Mouse (Mus musculus) forebrain, embryonic 10.5 days (tissue): ENCODE measurements around the gene H2-D1. TPM values are rescaled to one million over a fixed set of nuclear protein-coding genes. Genes with fewer than 3 reads are reported as not detected.
"Not testable (repeated sequence)": the region's sequence is repeated elsewhere in the genome, so short reads cannot be mapped to it uniquely, and the experiment has no call there.

Source experiments
- DNase-seq: peaks from one replicate; pipeline ENCODE4 v3.0.0-alpha.2; 2017; ENCODE audit warnings: low spot score; ENCODE audit errors: extremely low spot score
- H3K27ac ChIP-seq: fragments of 300-500 bp; sonication (generic); 2 replicates; pipeline ENCODE4 v1.5.1; 2016; ENCODE audit warnings: mild to moderate bottlenecking
- H3K27me3 ChIP-seq: fragments of 300-500 bp; sonication (generic); 2 replicates; pipeline ENCODE4 v1.6.1; 2016; ENCODE audit warnings: mild to moderate bottlenecking; ENCODE audit not compliant: poor library complexity, severe bottlenecking
- H3K36me3 ChIP-seq: fragments of 300-500 bp; sonication (generic); replicated peaks from 2 replicates; pipeline ENCODE4 v1.6.1; 2016; ENCODE audit warnings: mild to moderate bottlenecking, moderate library complexity
- H3K4me1 ChIP-seq: fragments of 300-500 bp; sonication (generic); 2 replicates; pipeline ENCODE4 v1.6.1; 2016
- H3K4me3 ChIP-seq: fragments of 300-500 bp; sonication (generic); 2 replicates; pipeline ENCODE4 v1.5.1; 2016; ENCODE audit warnings: mild to moderate bottlenecking, moderate library complexity
- H3K9me3 ChIP-seq: fragments of 300-500 bp; sonication (generic); 2 replicates; pipeline ENCODE4 v1.6.1; 2016; ENCODE audit warnings: mild to moderate bottlenecking, moderate library complexity
- WGBS: fragments of 180-500 bp; shearing (Covaris S2); methylation state at CpG from one replicate; pipeline ENCODE4 v1.1.7; 2016; 5-methylcytosine and 5-hydroxymethylcytosine counted together
- polyA plus RNA-seq: library from polyadenylated mRNA; unstranded; fragments of >200 nt; fragmentation: Nextera tagmentation; extraction: Ambion mirVana; gene quantifications from 2 replicates; pipeline ENCODE4 v1.2.1, GENCODE M21; 2016

H2-D1 gene
- polyA plus RNA-seq, 1 experiment from 2014 or later, result 58.6 TPM

DNA sequence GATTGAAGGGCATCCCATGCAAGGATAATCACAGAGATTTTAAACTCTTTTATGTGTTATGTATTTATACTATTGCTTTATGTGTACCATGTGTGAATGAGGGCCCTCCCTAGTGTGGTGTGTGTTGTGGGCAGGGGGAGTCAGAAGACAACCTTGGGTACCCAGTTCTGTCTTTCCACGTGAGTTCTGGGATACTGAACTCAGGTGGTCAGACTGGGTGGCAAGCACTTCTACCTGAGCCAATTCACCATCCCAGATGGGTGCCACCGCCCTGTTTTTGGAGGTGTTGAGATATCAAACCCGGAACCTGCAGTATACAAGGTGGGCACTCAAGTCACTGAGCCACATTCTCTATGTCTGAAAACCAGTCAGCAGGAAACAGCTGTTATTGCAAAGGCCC, 9.7 kb downstream of the H2-D1 start:
- Histone ChIP-seq H3K27me3 (peaks cover 21% of the 10 kb centered on the region), H3K36me3 (no peaks in the 10 kb centered on the region), H3K9me3 (no peaks in the 10 kb centered on the region), H3K27ac (no peak overlapping the region), H3K4me3 (no peak overlapping the region), H3K4me1 (no peaks in the 10 kb centered on the region)
- DNase-seq, result no peak
- 70% methylated on average over 3 of the region's 3 CpGs for WGBS

DNA sequence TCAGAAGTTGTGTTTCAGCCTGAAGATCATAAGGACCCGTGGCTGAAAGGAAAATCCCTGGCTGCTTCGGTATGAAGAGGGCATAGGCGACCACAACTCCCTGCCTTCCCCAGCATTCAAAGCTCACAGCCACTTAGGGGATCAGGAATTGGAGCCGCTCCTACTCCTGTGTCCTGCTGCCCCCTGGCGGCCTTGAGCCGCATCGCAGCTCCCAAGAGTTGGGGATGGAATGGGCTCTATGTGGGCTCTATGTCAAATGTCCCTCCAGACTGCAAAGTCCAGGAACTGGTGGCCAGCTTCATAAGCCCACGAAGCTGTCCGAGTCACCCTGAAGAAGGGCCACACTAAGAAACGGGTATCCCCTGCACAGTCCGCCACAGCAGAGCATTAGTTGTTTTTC, 12.2 kb downstream of the H2-D1 start:
- DNase-seq, result peak; percentile 82
- Histone ChIP-seq H3K36me3 (no peaks in the 10 kb centered on the region), H3K9me3 (no peaks in the 10 kb centered on the region), H3K4me3 (no peak overlapping the region), H3K4me1 (no peaks in the 10 kb centered on the region), H3K27me3 (peaks cover 21% of the 10 kb centered on the region), H3K27ac (no peak overlapping the region)
- 8% methylated on average over 11 of the region's 11 CpGs for WGBS

DNA sequence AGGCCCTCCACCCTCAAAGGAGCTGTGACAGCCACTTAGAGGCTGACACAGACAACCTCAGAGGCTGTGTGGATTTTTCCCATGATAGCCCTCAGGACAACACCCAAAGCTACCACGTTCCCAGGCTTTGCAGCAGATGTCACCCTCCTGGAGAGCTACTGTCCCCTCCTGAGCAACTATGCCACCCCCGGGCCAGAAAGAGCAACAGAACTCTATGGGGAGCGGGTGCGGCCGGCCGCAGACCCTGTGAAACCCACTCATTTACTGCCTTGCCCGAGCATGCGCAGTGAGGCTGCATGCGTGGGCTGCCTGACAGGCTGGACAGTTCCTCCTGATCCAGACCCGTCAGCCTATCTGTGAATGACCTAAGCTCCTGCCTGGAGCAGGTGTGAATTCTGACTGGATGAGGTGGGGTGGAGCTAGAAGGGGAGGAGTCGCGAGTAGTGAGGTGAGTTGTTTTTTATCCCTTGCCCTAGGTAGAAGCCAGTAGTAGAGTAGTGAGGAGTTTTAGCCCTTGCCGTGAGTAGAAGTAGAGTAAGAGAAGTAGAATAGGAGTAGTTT, 13.9 kb downstream of the H2-D1 start:
- DNase-seq, result no peak
- Histone ChIP-seq H3K4me3 (no peak overlapping the region), H3K9me3 (no peaks in the 10 kb centered on the region), H3K27ac (no peak overlapping the region), H3K36me3 (no peaks in the 10 kb centered on the region), H3K4me1 (no peaks in the 10 kb centered on the region), H3K27me3 (peaks cover 21% of the 10 kb centered on the region)
- 28% methylated on average over 13 of the region's 13 CpGs for WGBS

DNA sequence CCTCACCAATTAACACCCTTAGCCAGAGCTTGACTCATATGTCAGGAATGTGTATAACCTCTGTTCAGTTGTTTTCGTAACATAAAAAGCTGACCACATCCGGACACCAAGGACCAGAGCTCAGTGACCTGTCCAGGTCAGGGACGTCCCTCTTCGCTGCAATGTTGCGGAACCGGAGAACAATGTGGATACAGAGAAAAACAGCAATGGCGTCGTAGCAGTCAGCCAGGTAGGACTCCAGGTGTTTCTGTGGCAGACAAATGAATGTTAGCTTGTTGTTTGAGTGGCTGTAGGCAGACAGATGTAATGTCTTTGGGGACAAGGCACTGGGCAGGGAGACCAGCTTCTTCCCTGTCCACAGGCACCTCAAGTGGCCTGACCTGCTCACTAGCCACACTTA, 15.5 kb downstream of the H2-D1 start:
- H3K4me1 ChIP-seq, result no peaks in the 10 kb centered on the region
- H3K27me3 ChIP-seq, result peaks cover 21% of the 10 kb centered on the region
- H3K36me3 ChIP-seq, result no peaks in the 10 kb centered on the region
- DNase-seq, result no peak
- 90% methylated on average over 8 of the region's 8 CpGs for WGBS
- H3K27ac ChIP-seq, result no peak overlapping the region
- no peaks in the 10 kb centered on the region for H3K9me3 ChIP-seq
- H3K4me3 ChIP-seq, result no peak overlapping the region

DNA sequence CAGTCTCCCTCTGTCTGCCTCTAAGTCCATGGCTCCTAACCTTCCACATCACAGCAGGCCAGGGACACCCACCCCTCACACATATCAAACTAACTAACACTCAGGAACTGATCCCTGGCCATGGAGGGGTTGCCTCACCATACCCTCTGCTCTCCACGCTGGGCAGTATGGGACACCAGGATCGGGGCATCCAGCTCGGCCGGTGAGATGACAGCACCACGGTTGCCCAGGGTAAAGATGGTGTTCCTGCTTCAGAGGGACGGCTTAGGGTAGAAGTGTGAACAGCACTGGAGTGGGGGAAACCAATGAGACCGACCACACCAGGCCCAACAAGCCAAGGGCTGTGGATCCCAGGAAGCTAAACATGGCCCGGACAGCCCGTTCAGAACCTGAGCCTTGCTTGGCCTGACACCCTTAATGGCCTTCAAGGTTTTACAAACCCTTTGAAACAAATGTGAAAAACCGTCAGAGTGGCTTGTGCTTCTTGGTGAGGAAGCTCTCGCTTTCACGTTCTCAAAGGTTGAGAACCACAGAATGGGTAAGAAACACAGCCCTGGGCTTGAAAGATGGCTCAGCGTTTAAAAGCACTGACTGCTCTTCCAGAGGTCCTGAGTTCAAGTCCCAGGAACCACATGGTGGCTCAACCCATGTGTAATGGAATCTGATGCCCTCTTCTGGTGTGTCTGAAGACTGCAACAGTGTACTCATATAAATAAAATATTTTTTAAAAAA, 16.6 kb downstream of the H2-D1 start:
- no peak overlapping the region for H3K4me3 ChIP-seq
- peaks cover 21% of the 10 kb centered on the region for H3K27me3 ChIP-seq
- no peak for DNase-seq
- H3K9me3 ChIP-seq, result no peaks in the 10 kb centered on the region
- no peak overlapping the region for H3K27ac ChIP-seq
- H3K36me3 ChIP-seq, result no peaks in the 10 kb centered on the region
- H3K4me1 ChIP-seq, result no peaks in the 10 kb centered on the region
- 87% methylated on average over 13 of the region's 13 CpGs for WGBS

DNA sequence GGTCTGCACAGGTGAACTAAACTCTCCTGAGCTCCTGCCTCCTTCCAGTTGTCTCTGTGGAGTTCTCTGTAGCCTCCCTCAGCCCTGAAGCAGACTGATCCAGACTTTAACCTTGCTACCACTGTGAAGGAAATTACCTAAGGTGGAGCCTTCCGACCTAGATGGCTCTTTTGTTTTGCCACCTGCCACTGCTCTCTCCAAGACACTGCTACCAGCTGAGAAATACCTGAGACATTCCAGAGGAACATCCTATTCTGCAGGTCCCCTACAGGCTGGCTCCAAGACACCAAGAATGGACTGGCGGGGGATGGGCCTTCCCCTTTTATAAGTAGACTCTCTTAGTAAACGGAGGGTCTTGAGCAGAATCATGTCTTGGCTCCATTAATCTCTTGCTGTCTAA, 17.7 kb downstream of the H2-D1 start:
- Histone ChIP-seq H3K27me3 (peaks cover 17% of the 10 kb centered on the region), H3K36me3 (no peaks in the 10 kb centered on the region), H3K9me3 (no peaks in the 10 kb centered on the region), H3K4me3 (no peak overlapping the region), H3K27ac (no peak overlapping the region), H3K4me1 (no peaks in the 10 kb centered on the region)
- WGBS, result 73% methylated on average over 3 of the region's 3 CpGs
- no peak for DNase-seq

DNA sequence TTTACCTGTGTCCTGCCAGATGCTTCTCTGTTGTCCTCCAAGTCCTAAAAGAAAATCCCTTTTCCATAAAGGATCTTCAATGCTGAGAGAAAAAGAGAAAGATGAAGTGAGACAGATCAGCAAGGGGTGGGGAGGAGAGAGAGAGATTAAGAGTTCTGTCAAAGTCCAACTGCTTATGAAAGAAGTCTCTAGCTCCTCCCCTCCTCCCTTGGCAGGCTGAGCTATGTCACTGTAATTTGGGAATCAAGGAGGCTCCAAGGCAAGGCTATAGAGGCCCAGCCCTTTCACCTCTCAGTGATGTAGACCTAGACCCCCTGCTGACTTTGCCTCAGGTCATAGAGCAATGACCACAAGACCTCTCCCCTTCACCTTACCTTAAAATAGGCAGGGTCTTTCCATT, 22.9 kb downstream of the H2-D1 start:
- H3K4me3 ChIP-seq, result no peak overlapping the region
- H3K36me3 ChIP-seq, result no peaks in the 10 kb centered on the region
- no peak overlapping the region for H3K27ac ChIP-seq
- H3K4me1 ChIP-seq, result no peaks in the 10 kb centered on the region
- H3K27me3 ChIP-seq, result no peaks in the 10 kb centered on the region
- H3K9me3 ChIP-seq, result no peaks in the 10 kb centered on the region
- DNase-seq, result no peak

DNA sequence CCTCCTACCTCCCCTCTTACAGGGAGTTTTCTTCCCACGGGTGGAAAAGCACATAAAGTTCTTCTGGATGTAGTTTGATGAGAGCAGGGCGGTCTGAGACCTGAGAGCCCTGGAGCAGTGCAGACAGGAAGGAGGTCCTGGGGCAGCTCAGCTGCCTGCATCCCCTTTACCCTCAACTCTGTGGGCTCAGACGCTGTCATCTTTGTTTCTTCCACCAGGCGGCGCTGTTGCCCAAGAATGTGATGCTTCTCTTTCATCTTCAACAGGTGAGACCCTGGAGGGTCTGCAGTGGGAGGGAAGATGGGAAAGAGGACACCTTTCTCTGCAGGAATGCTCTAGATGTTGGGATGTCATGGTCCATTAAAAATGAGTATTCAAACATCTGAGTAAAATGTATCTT, 33.3 kb downstream of the H2-D1 start:
- WGBS, result 4% methylated on average over 5 of the region's 5 CpGs
- not testable (repeated sequence) for H3K9me3 ChIP-seq, H3K27me3 ChIP-seq

DNA sequence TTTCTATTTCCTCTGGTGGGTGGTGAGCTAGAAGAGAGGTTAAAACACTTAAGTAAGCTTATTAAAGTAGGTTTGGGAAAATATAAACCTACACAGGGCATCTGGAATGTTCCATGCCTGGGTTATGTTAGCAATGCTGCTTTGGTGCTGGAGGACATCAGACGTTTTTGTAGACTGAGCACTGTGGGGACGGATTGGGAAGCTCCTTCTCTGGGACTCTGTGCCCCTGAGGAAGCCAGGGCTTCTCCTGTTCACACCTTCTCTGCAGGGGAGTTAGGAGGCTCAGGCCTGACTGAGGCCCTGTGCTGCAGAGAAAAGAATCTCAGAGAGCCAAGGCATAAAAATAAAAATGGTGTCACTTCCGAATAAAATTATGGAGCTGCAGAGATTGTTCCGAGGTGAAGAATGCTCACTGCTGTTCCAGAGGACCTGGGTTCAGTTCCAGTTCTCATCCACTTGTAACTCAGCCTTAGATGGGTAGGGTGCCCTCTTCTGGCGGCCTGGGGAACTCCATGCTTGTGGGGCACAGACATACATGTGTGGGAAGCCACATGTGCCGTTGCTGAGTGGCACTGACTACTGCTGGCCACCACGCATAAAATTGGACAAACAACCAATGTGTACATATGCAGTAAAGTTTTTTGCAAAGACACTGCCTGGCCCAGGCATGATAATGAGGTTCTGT, 37.9 kb downstream of the H2-D1 start:
- H3K4me3 ChIP-seq, H3K4me1 ChIP-seq, H3K36me3 ChIP-seq, H3K27ac ChIP-seq, DNase-seq, H3K9me3 ChIP-seq, H3K27me3 ChIP-seq: not testable (repeated sequence)
- 85% methylated on average over 7 of the region's 7 CpGs for WGBS

More for the DNA sequence above, 33.3 kb downstream of the H2-D1 start:
- DNase-seq, result peak; percentile 47
- not testable (repeated sequence) for H3K27ac ChIP-seq, H3K4me3 ChIP-seq, H3K36me3 ChIP-seq, H3K4me1 ChIP-seq

DNA sequence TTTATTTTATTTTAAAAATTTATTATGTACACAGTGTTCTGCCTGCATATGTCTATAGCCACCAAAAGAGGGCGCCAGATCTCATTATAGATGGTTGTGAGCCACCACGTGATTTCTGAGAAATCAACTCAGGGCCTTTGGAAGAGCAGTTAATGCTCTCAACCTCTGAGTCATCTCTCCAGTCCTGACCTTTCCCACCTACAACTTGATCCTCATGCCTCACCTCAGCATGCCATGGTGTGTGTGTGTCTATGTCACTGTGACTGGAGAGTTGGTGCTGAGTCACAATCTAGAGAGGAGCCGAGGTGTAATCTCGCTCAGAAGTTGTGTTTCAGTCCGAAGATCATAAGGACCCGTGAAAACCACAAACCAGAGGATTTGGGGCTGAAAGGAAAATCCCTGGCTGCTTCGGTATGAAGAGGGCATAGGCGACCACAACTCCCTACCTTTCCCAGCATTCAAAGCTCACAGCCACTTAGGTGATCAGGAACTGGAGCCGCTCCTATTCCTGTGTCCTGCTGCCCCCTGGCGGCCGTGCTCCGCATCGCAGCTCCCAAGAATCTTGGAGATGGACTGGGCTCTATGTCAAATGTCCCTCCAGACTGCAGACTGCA, 39.2 kb downstream of the H2-D1 start:
- Histone ChIP-seq H3K27ac (no peak overlapping the region), H3K36me3 (no peaks in the 10 kb centered on the region), H3K27me3 (no peaks in the 10 kb centered on the region; the same call in 1 of the 2 replicates), H3K4me3 (no peak overlapping the region), H3K9me3 (no peaks in the 10 kb centered on the region; the same call in 1 of the 2 replicates), H3K4me1 (no peaks in the 10 kb centered on the region)
- DNase-seq, result peak; percentile 82
- WGBS, result 24% methylated on average over 13 of the region's 13 CpGs

DNA sequence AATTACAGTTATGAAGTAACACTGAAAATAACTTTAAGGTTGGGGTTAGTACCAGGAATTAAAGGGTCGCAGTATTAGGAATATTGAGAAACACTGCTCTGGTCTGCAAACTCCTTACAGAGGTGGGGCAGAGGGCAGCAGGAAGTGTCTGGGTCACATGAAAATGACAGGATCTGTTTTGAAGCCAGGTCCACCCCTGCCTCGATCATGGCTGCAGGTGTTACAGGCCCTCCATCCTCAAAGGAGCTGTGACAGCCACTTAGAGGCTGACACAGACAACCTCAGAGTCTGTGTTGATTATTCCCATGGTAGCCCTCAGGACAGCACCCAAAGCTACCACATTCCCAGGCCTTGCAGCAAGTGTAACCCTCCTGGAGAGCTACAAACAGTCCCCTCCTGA, 40.7 kb downstream of the H2-D1 start:
- no peak for DNase-seq
- H3K4me3 ChIP-seq, result no peak overlapping the region
- 84% methylated on average over 2 of the region's 2 CpGs for WGBS
- no peaks in the 10 kb centered on the region for H3K4me1 ChIP-seq
- H3K27me3 ChIP-seq, result no peaks in the 10 kb centered on the region; the same call in 1 of the 2 replicates
- H3K27ac ChIP-seq, result no peak overlapping the region
- H3K36me3 ChIP-seq, result no peaks in the 10 kb centered on the region
- no peaks in the 10 kb centered on the region; the same call in 1 of the 2 replicates for H3K9me3 ChIP-seq

DNA sequence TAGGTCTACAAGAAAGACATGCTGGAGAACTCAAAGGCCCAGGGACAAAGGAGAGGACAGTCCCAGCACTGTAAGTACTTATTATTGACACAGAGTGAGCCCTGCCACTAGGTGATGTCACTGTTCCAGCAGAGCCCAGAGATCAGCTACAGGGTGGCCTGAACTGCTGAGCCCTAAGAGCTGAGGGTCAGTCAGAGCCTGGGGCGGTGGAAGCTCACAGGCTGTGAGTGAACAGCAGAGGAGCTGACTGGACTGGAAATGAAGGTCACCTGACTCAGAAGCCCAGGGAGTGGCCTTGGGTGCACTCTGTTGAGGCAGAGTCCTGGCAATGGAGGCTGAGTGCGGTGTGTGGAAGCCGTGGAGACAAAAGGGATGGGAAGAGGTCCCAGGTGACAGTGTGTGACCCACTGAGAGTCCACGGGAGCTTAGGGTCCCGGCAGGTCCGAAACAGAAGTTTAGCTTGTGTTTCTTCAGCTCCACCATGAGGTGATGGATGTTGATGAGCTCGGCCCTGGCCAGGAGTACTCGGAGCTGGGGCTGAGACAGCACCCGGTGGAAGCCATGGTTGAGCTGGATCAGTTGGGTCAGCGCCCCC, 41.3 kb downstream of the H2-D1 start:
- Histone ChIP-seq H3K4me1 (no peaks in the 10 kb centered on the region), H3K9me3 (no peaks in the 10 kb centered on the region; the same call in 1 of the 2 replicates), H3K36me3 (no peaks in the 10 kb centered on the region), H3K27ac (no peak overlapping the region), H3K4me3 (no peak overlapping the region), H3K27me3 (no peaks in the 10 kb centered on the region; the same call in 1 of the 2 replicates)
- WGBS, result 86% methylated on average over 10 of the region's 10 CpGs
- DNase-seq, result no peak
